Mouse (Mus musculus) heart, embryonic 10.5 days (tissue): ENCODE measurements around the gene Inpp4b. TPM values are rescaled to one million over a fixed set of nuclear protein-coding genes. Genes with fewer than 3 reads are reported as not detected.
A peak's percentile ranks its signal among the peaks of the same experiment; 100 is the strongest.
"Not testable (repeated sequence)": the region's sequence is repeated elsewhere in the genome, so short reads cannot be mapped to it uniquely, and the experiment has no call there.

Source experiments
- DNase-seq: peaks from one replicate; pipeline ENCODE4 v3.0.0-alpha.2; 2017; ENCODE audit warnings: low spot score
- H3K27ac ChIP-seq: fragments of 300-500 bp; sonication (generic); 2 replicates; pipeline ENCODE4 v1.5.1; 2016; ENCODE audit warnings: mild to moderate bottlenecking
- H3K27me3 ChIP-seq: fragments of 300-500 bp; sonication (generic); 2 replicates; pipeline ENCODE4 v1.6.1; 2016; ENCODE audit warnings: mild to moderate bottlenecking; ENCODE audit not compliant: poor library complexity, insufficient read depth, severe bottlenecking
- H3K36me3 ChIP-seq: fragments of 300-500 bp; sonication (generic); 2 replicates; pipeline ENCODE4 v1.6.1; 2016; ENCODE audit warnings: mild to moderate bottlenecking, moderate library complexity
- H3K4me1 ChIP-seq: fragments of 300-500 bp; sonication (generic); 2 replicates; pipeline ENCODE4 v1.6.1; 2016; ENCODE audit warnings: mild to moderate bottlenecking
- H3K4me3 ChIP-seq: fragments of 300-500 bp; sonication (generic); 2 replicates; pipeline ENCODE4 v1.5.1; 2016; ENCODE audit warnings: mild to moderate bottlenecking, moderate library complexity
- H3K9me3 ChIP-seq: fragments of 300-500 bp; sonication (generic); 2 replicates; pipeline ENCODE4 v1.6.1; 2016; ENCODE audit warnings: mild to moderate bottlenecking, moderate library complexity
- WGBS: fragments of 180-500 bp; shearing (Covaris S2); methylation state at CpG from one replicate; pipeline ENCODE4 v1.1.7; 2016; 5-methylcytosine and 5-hydroxymethylcytosine counted together
- polyA plus RNA-seq: library from polyadenylated mRNA; unstranded; fragments of >200 nt; fragmentation: Nextera tagmentation; extraction: Ambion mirVana; gene quantifications from 2 replicates; pipeline ENCODE4 v1.2.1, GENCODE M21; 2016

Inpp4b gene
- polyA plus RNA-seq, 1 experiment from 2014 or later, result 6.0 TPM

GRCm38 (mm10) chr8:81780921-81781675 is 438.7 kb downstream of the Inpp4b start:
- DNase-seq, result no peak
- Histone ChIP-seq H3K9me3 (no peaks in the 10 kb centered on the region), H3K27ac (no peak overlapping the region), H3K4me3 (no peak overlapping the region), H3K4me1 (no peaks in the 10 kb centered on the region), H3K27me3 (no peaks in the 10 kb centered on the region), H3K36me3 (no peaks in the 10 kb centered on the region)
- WGBS, result 80% methylated on average over 2 of the region's 2 CpGs

- DNase-seq, result no peak
- no peaks in the 10 kb centered on the region for H3K36me3 ChIP-seq
- 78% methylated on average over 4 of the region's 4 CpGs for WGBS
- no peaks in the 10 kb centered on the region for H3K4me1 ChIP-seq
- H3K9me3 ChIP-seq, result no peaks in the 10 kb centered on the region
- H3K27ac ChIP-seq, result no peak overlapping the region
- H3K27me3 ChIP-seq, result no peaks in the 10 kb centered on the region
- H3K4me3 ChIP-seq, result no peak overlapping the region
Measured at GRCm38 (mm10) chr8:81782781-81783180, 440.4 kb downstream of the Inpp4b start.

- H3K27me3 ChIP-seq, result no peaks in the 10 kb centered on the region
- no peaks in the 10 kb centered on the region for H3K4me1 ChIP-seq
- no peak overlapping the region for H3K4me3 ChIP-seq
- H3K27ac ChIP-seq, result no peak overlapping the region
- 84% methylated on average over 3 of the region's 3 CpGs for WGBS
- DNase-seq, result no peak
- H3K36me3 ChIP-seq, result no peaks in the 10 kb centered on the region
- no peaks in the 10 kb centered on the region for H3K9me3 ChIP-seq
Measured at GRCm38 (mm10) chr8:81784775-81785174, 442.4 kb downstream of the Inpp4b start.

- H3K4me3 ChIP-seq, result no peak overlapping the region
- no peaks in the 10 kb centered on the region for H3K9me3 ChIP-seq
- H3K27me3 ChIP-seq, result no peaks in the 10 kb centered on the region
- H3K4me1 ChIP-seq, result no peaks in the 10 kb centered on the region
- 75% methylated on average over 2 of the region's 2 CpGs for WGBS
- H3K36me3 ChIP-seq, result no peaks in the 10 kb centered on the region
- no peak for DNase-seq
- no peak overlapping the region for H3K27ac ChIP-seq
Measured at GRCm38 (mm10) chr8:81788498-81788897, 446.1 kb downstream of the Inpp4b start.

GRCm38 (mm10) chr8:81792649-81793048 is 450.3 kb downstream of the Inpp4b start:
- WGBS, result 83% methylated on average over 5 of the region's 5 CpGs
- Histone ChIP-seq H3K4me1 (no peaks in the 10 kb centered on the region), H3K36me3 (no peaks in the 10 kb centered on the region), H3K4me3 (no peak overlapping the region), H3K27ac (no peak overlapping the region), H3K27me3 (no peaks in the 10 kb centered on the region), H3K9me3 (no peaks in the 10 kb centered on the region)
- no peak for DNase-seq

GRCm38 (mm10) chr8:81798501-81798900 is 456.1 kb downstream of the Inpp4b start:
- WGBS, result 73% methylated on average over 1 of the region's 1 CpGs

GRCm38 (mm10) chr8:81800792-81801191 is 458.4 kb downstream of the Inpp4b start:
- Histone ChIP-seq H3K4me1 (no peaks in the 10 kb centered on the region), H3K27me3 (no peaks in the 10 kb centered on the region), H3K36me3 (no peaks in the 10 kb centered on the region), H3K9me3 (no peaks in the 10 kb centered on the region), H3K27ac (no peak overlapping the region), H3K4me3 (no peak overlapping the region)
- DNase-seq, result no peak

More at GRCm38 (mm10) chr8:81798501-81798900, 456.1 kb downstream of the Inpp4b start:
- H3K4me3 ChIP-seq, result no peak overlapping the region
- H3K4me1 ChIP-seq, result no peaks in the 10 kb centered on the region
- no peak for DNase-seq
- no peaks in the 10 kb centered on the region for H3K36me3 ChIP-seq
- H3K27me3 ChIP-seq, result no peaks in the 10 kb centered on the region
- H3K9me3 ChIP-seq, result no peaks in the 10 kb centered on the region
- H3K27ac ChIP-seq, result no peak overlapping the region

- Histone ChIP-seq H3K27me3 (no peaks in the 10 kb centered on the region), H3K4me1 (0 out of 2 replicates have a peak, but pooled peaks cover 3% of the 10 kb centered on the region), H3K36me3 (no peaks in the 10 kb centered on the region), H3K9me3 (no peaks in the 10 kb centered on the region), H3K4me3 (no peak overlapping the region), H3K27ac (no peak overlapping the region)
- peak; percentile 77 for DNase-seq
Measured at GRCm38 (mm10) chr8:81806797-81807196, 464.4 kb downstream of the Inpp4b start.

- Histone ChIP-seq H3K4me1 (0 out of 2 replicates have a peak, but pooled peaks cover 7% of the 10 kb centered on the region), H3K36me3 (no peaks in the 10 kb centered on the region), H3K27ac (no peak overlapping the region), H3K27me3 (no peaks in the 10 kb centered on the region), H3K9me3 (no peaks in the 10 kb centered on the region), H3K4me3 (no peak overlapping the region)
- no peak for DNase-seq
- WGBS, result 57% methylated on average over 6 of the region's 6 CpGs
Measured at GRCm38 (mm10) chr8:81807578-81807977, 465.2 kb downstream of the Inpp4b start.

- no peak overlapping the region for H3K27ac ChIP-seq
- 62% methylated on average over 1 of the region's 1 CpGs for WGBS
Measured at GRCm38 (mm10) chr8:81808406-81808805, 466.1 kb downstream of the Inpp4b start.

GRCm38 (mm10) chr8:81809414-81809813 is 467.1 kb downstream of the Inpp4b start:
- not testable (repeated sequence) for H3K4me3 ChIP-seq, H3K36me3 ChIP-seq, H3K9me3 ChIP-seq, H3K27ac ChIP-seq, DNase-seq, H3K27me3 ChIP-seq, H3K4me1 ChIP-seq

More at GRCm38 (mm10) chr8:81808406-81808805, 466.1 kb downstream of the Inpp4b start:
- H3K9me3 ChIP-seq, result no peaks in the 10 kb centered on the region
- H3K4me3 ChIP-seq, result no peak overlapping the region
- H3K4me1 ChIP-seq, result 0 out of 2 replicates have a peak, but pooled peaks cover 7% of the 10 kb centered on the region
- DNase-seq, result no peak
- no peaks in the 10 kb centered on the region for H3K27me3 ChIP-seq
- H3K36me3 ChIP-seq, result no peaks in the 10 kb centered on the region

- Histone ChIP-seq H3K27ac (no peak overlapping the region), H3K27me3 (no peaks in the 10 kb centered on the region), H3K4me1 (0 out of 2 replicates have a peak, but pooled peaks cover 7% of the 10 kb centered on the region), H3K9me3 (no peaks in the 10 kb centered on the region), H3K36me3 (no peaks in the 10 kb centered on the region), H3K4me3 (no peak overlapping the region)
- DNase-seq, result no peak
- 40% methylated on average over 3 of the region's 3 CpGs for WGBS
Measured at GRCm38 (mm10) chr8:81812051-81812751, 469.8 kb downstream of the Inpp4b start.

GRCm38 (mm10) chr8:81814742-81815141 is 472.4 kb downstream of the Inpp4b start:
- no peak overlapping the region for H3K4me3 ChIP-seq
- no peak for DNase-seq
- no peaks in the 10 kb centered on the region for H3K36me3 ChIP-seq
- no peak overlapping the region for H3K27ac ChIP-seq
- 47% methylated on average over 3 of the region's 3 CpGs for WGBS
- H3K27me3 ChIP-seq, result no peaks in the 10 kb centered on the region
- H3K4me1 ChIP-seq, result 0 out of 2 replicates have a peak, but pooled peaks cover 7% of the 10 kb centered on the region
- no peaks in the 10 kb centered on the region for H3K9me3 ChIP-seq
